26 mouse cellular contexts compared by ENCODE assay signal in the genomic region with DNA sequence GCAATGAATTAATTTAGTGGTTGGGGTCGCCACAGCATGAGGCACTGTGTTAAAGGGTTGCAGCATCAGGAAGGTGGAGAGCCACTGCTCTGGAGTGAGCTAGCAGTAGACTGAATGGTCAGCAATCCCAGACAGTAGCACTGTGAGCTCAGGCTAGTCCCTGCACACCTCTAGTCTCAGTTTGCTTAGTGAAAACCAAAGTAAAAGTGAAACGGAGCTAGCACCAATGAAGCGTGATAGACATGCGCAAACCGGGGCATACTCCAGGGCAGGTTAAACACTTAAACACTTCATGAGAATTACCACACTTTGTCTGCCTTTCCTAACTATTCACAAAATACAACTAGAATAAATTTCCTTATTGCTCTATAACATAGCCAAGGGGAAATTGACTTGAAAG.
DNase-seq lines count a peak whose midpoint lies in the region; ATAC-seq and TF ChIP-seq lines count a peak whose summit lies in the region.
"Had no signal": no experiment of that assay in that cellular context is flagged by ENCODE, and none has a peak within 500 bp of the region (broad histone marks: within the 10 kb centered on the region; RNA-seq: fewer than 3 reads in every experiment).

No protein-coding gene starts in this region.

- H3K27ac ChIP-seq in spleen, adult 2 months (ENCODE audit: insufficient read depth, low read length), result peak overlapping the region; percentile 52
- no peak overlapping the region for H3K27ac ChIP-seq in bone marrow, adult 2 months (ENCODE audit: control insufficient read depth, insufficient read depth, low read depth, low read length, poor library complexity)
- H3K27ac ChIP-seq: forebrain, embryonic 10.5 days; heart, adult 2 months; heart, embryonic 13.5 days; hindbrain, embryonic 13.5 days; left cerebral cortex, adult 2 months; limb, embryonic 15.5 days; liver, embryonic 14.5 days; lung, embryonic 15.5 days; midbrain, embryonic 13.5 days; stomach, embryonic 15.5 days had no signal

- peaks cover 2% of the 10 kb centered on the region; the same call in 1 of the 2 replicates for H3K36me3 ChIP-seq in spleen, adult 2 months (ENCODE audit: control insufficient read depth, insufficient read depth, low read length)
- H3K36me3 ChIP-seq: forebrain, embryonic 10.5 days; heart, embryonic 13.5 days; hindbrain, embryonic 13.5 days; limb, embryonic 15.5 days; lung, embryonic 15.5 days; midbrain, embryonic 13.5 days; stomach, embryonic 15.5 days had no signal

- TF ChIP-seq CTCF in spleen, adult 2 months (IDR thresholded peaks at IDR 0.05; ENCODE audit: extremely low read depth, insufficient read depth, insufficient read length, insufficient replicate concordance), result no peak
- TF ChIP-seq CTCF in bone marrow, adult 2 months (IDR thresholded peaks at IDR 0.05; ENCODE audit: control insufficient read depth, insufficient read depth, low read length), result no peak

- peak overlapping the region; percentile 16; the same call in 1 of the 2 replicates for H3K4me3 ChIP-seq in spleen, adult 2 months (ENCODE audit: extremely low read depth, insufficient read depth, insufficient read length)
- peak overlapping the region; percentile 25 for H3K4me3 ChIP-seq in bone marrow, adult 2 months (replicated peaks; ENCODE audit: control insufficient read depth, low read depth, low read length)
- H3K4me3 ChIP-seq: forebrain, embryonic 10.5 days; heart, adult 2 months; heart, embryonic 13.5 days; hindbrain, embryonic 13.5 days; left cerebral cortex, adult 2 months; limb, embryonic 15.5 days; lung, embryonic 15.5 days; midbrain, embryonic 13.5 days; myocyte; stomach, embryonic 15.5 days had no signal

- 44% methylated on average over 5 of the region's 5 CpGs for WGBS in spleen, adult 2 months
- WGBS in bone marrow, adult 2 months, result 48% methylated on average over 5 of the region's 5 CpGs

- peak; percentile 31 to 39 for DNase-seq in spleen, adult 2 months (ENCODE audit: low read depth in 1 of 2, low spot score in 2 of 2)
- DNase-seq in spleen, postnatal 14 days (ENCODE audit: low spot score in 2 of 2), result no peak
- DNase-seq in CD4-positive helper T cell, adult 2 months (ENCODE audit: low read depth, low spot score), result peak; percentile 59
- DNase-seq in left cerebral cortex, adult 8-10 months (ENCODE audit: low spot score in 2 of 2), result no peak
- DNase-seq in gastrocnemius, postnatal 25 days, result no peak
- DNase-seq: cerebellum, adult 11-12 months; cerebellum, postnatal 10 days; gastrocnemius, postnatal 14 days; heart, adult 2 months; heart, postnatal 14 days; kidney, adult 2 months; kidney, postnatal 10 days; left cerebral cortex, postnatal 4 days had no signal

- peaks cover 12% of the 10 kb centered on the region; the same call in 1 of the 2 replicates for H3K4me1 ChIP-seq in spleen, adult 2 months (ENCODE audit: control insufficient read depth, insufficient read depth, insufficient read length)
- H3K4me1 ChIP-seq in bone marrow, adult 2 months (ENCODE audit: control insufficient read depth, insufficient read depth, low read length), result peaks cover 6% of the 10 kb centered on the region; the same call in 1 of the 2 replicates

- ATAC-seq in neutrophil, adult 5-6 weeks (ENCODE audit: extremely low read depth, insufficient number of reproducible peaks, low FRiP score, poor library complexity, severe bottlenecking), result peak; percentile 55; the same call in 1 of the 2 replicates
- ATAC-seq: forebrain, embryonic 16.5 days; midbrain, embryonic 13.5 days had no signal

- no peak for TF ChIP-seq POLR2A in spleen, adult 2 months (IDR thresholded peaks at IDR 0.05; ENCODE audit: low read depth, low read length)
- TF ChIP-seq POLR2A in bone marrow, adult 2 months (IDR thresholded peaks at IDR 0.05; ENCODE audit: borderline replicate concordance, control insufficient read depth, low read depth, low read length), result no peak

- H3K27me3 ChIP-seq in spleen, adult 2 months (ENCODE audit: control insufficient read depth, insufficient read depth, low read length), result no peaks in the 10 kb centered on the region
- H3K27me3 ChIP-seq: heart, embryonic 13.5 days; hindbrain, embryonic 13.5 days; limb, embryonic 15.5 days; lung, embryonic 15.5 days; midbrain, embryonic 13.5 days; stomach, embryonic 15.5 days had no signal

Comparison
In these comparisons a context has a peak if more than half of its experiments do, and no peak if none do; other contexts are left out.
1. DNase-seq: peak in spleen, adult 2 months (2 of 2) and CD4-positive helper T cell, adult 2 months (single experiment); none in spleen, postnatal 14 days (0 of 2), left cerebral cortex, adult 8-10 months (0 of 2) and gastrocnemius, postnatal 25 days (single experiment).